Mouse (Mus musculus) intestine, embryonic 15.5 days (tissue): Measurements from ENCODE around the gene Smok3b. TPM values are rescaled to one million over a fixed set of nuclear protein-coding genes. Genes with fewer than 3 reads are reported as not detected.

Experiments
- ATAC-seq: fragments of 200-750 bp; cut with Nextera tagmentation; 2 replicates; pipeline ENCODE4 v1.8.0; 2017; ENCODE audit warnings: moderate TSS enrichment, moderate library complexity
- H3K27ac ChIP-seq: fragments of 300-500 bp; sonication (generic); 2 replicates; pipeline ENCODE4 v1.5.1; 2015; ENCODE audit warnings: mild to moderate bottlenecking, inconsistent platforms
- H3K27me3 ChIP-seq: fragments of 300-500 bp; sonication (generic); replicated peaks from 2 replicates; pipeline ENCODE4 v1.6.1; 2015; ENCODE audit warnings: inconsistent platforms
- H3K36me3 ChIP-seq: fragments of 300-500 bp; sonication (generic); 2 replicates; pipeline ENCODE4 v1.6.1; 2015; ENCODE audit warnings: inconsistent platforms
- H3K4me1 ChIP-seq: fragments of 300-500 bp; sonication (generic); replicated peaks from 2 replicates; pipeline ENCODE4 v1.6.1; 2015; ENCODE audit warnings: inconsistent platforms
- H3K4me2 ChIP-seq: fragments of 300-500 bp; sonication (generic); replicated peaks from 2 replicates; pipeline ENCODE4 v1.6.1; 2015; ENCODE audit warnings: mild to moderate bottlenecking, inconsistent platforms
- H3K4me3 ChIP-seq: fragments of 300-500 bp; sonication (generic); replicated peaks from 2 replicates; pipeline ENCODE4 v1.5.1; 2015; ENCODE audit warnings: inconsistent platforms
- H3K9ac ChIP-seq: fragments of 300-500 bp; sonication (generic); 2 replicates; pipeline ENCODE4 v1.6.1; 2015; ENCODE audit warnings: inconsistent platforms
- H3K9me3 ChIP-seq: fragments of 300-500 bp; sonication (generic); 2 replicates; pipeline ENCODE4 v1.6.1; 2016; ENCODE audit warnings: inconsistent platforms
- WGBS: fragments of 180-500 bp; shearing (Covaris S2); methylation state at CpG from one replicate; pipeline ENCODE4 v1.1.7; 2015; 5-methylcytosine and 5-hydroxymethylcytosine counted together
- polyA plus RNA-seq: library from polyadenylated mRNA; unstranded; fragments of >200 nt; fragmentation: Nextera tagmentation; extraction: Ambion mirVana; gene quantifications from 2 replicates; pipeline ENCODE4 v1.2.1, GENCODE M21; 2015

Smok3b gene
- polyA plus RNA-seq, 1 experiment from 2014 or later = not detected

- Histone ChIP-seq H3K9me3 (no peaks in the 10 kb centered on the region), H3K4me1 (no peaks in the 10 kb centered on the region), H3K36me3 (peaks cover 8% of the 10 kb centered on the region), H3K4me2 (peak overlapping the region; percentile 45; the same call in 1 of the 2 replicates), H3K9ac (no peak overlapping the region), H3K4me3 (no peak overlapping the region), H3K27ac (peak overlapping the region; percentile 70; the same call in 1 of the 2 replicates), H3K27me3 (no peaks in the 10 kb centered on the region)
- peak; percentile 2; the same call in 1 of the 2 replicates for ATAC-seq
- WGBS = 58% methylated on average over 3 of the region's 3 CpGs
Measured at GRCm38 (mm10) chr5:138088366-138088765, 67.1 kb downstream of the Smok3b start.

GRCm38 (mm10) chr5:138089108-138089551 lies 67.9 kb downstream of the Smok3b start:
- peak; percentile 88 for ATAC-seq
- Histone ChIP-seq H3K4me3 (0 out of 2 replicates have a peak overlapping the region, but pooled peaks have one; percentile 2), H3K27ac (peak overlapping the region; percentile 70), H3K36me3 (peaks cover 11% of the 10 kb centered on the region), H3K9ac (no peak overlapping the region), H3K9me3 (no peaks in the 10 kb centered on the region), H3K4me1 (no peaks in the 10 kb centered on the region), H3K4me2 (peak overlapping the region; percentile 45), H3K27me3 (no peaks in the 10 kb centered on the region)
- 56% methylated on average over 6 of the region's 6 CpGs for whole genome bisulfite sequencing

- H3K27ac ChIP-seq = no peak overlapping the region
- no peak overlapping the region for H3K4me2 ChIP-seq
- H3K27me3 ChIP-seq = no peaks in the 10 kb centered on the region
Measured at GRCm38 (mm10) chr5:138090271-138090670, 69.0 kb downstream of the Smok3b start.

GRCm38 (mm10) chr5:138090737-138091136 lies 69.5 kb downstream of the Smok3b start:
- H3K27ac ChIP-seq = no peak overlapping the region
- H3K4me3 ChIP-seq = no peak overlapping the region
- 97% methylated on average over 5 of the region's 5 CpGs for WGBS
- no peak overlapping the region for H3K4me2 ChIP-seq
- peaks cover 17% of the 10 kb centered on the region for H3K36me3 ChIP-seq
- no peak for ATAC-seq
- no peaks in the 10 kb centered on the region for H3K9me3 ChIP-seq
- H3K9ac ChIP-seq = no peak overlapping the region
- H3K4me1 ChIP-seq = no peaks in the 10 kb centered on the region
- no peaks in the 10 kb centered on the region for H3K27me3 ChIP-seq

More at GRCm38 (mm10) chr5:138090271-138090670, 69.0 kb downstream of the Smok3b start:
- Histone ChIP-seq H3K9me3 (no peaks in the 10 kb centered on the region), H3K36me3 (peaks cover 17% of the 10 kb centered on the region), H3K4me3 (no peak overlapping the region), H3K4me1 (no peaks in the 10 kb centered on the region), H3K9ac (no peak overlapping the region)
- WGBS = 69% methylated on average over 3 of the region's 3 CpGs
- ATAC-seq = no peak

GRCm38 (mm10) chr5:138092771-138093170 lies 71.5 kb downstream of the Smok3b start:
- peaks cover 26% of the 10 kb centered on the region for H3K36me3 ChIP-seq

GRCm38 (mm10) chr5:138094474-138094873 lies 73.2 kb downstream of the Smok3b start:
- peaks cover 39% of the 10 kb centered on the region for H3K36me3 ChIP-seq
- no peak overlapping the region for H3K27ac ChIP-seq
- no peaks in the 10 kb centered on the region for H3K27me3 ChIP-seq
- no peak overlapping the region for H3K4me3 ChIP-seq
- no peak overlapping the region for H3K4me2 ChIP-seq
- ATAC-seq = no peak
- no peaks in the 10 kb centered on the region for H3K9me3 ChIP-seq
- no peaks in the 10 kb centered on the region for H3K4me1 ChIP-seq
- WGBS = 95% methylated on average over 6 of the region's 6 CpGs
- H3K9ac ChIP-seq = no peak overlapping the region

More at GRCm38 (mm10) chr5:138092771-138093170, 71.5 kb downstream of the Smok3b start:
- Histone ChIP-seq H3K4me3 (no peak overlapping the region), H3K9ac (no peak overlapping the region), H3K4me2 (no peak overlapping the region), H3K27ac (no peak overlapping the region), H3K27me3 (no peaks in the 10 kb centered on the region), H3K4me1 (no peaks in the 10 kb centered on the region), H3K9me3 (no peaks in the 10 kb centered on the region)
- ATAC-seq = no peak
- 96% methylated on average over 4 of the region's 4 CpGs for WGBS

Other genes starting within 250 kb of the Smok3b start
- gene Ppp1r35, start 242.6 kb upstream of the Smok3b start, polyA plus RNA-seq = 22.3 and 22.7 TPM in 2 replicates
- 8.9 and 9.2 TPM in 2 replicates for gene Mepce, start 233.8 kb upstream of the Smok3b start, polyA plus RNA-seq
- 13.6 and 15.6 TPM in 2 replicates for gene Zcwpw1, start 233.6 kb upstream of the Smok3b start, polyA plus RNA-seq
- gene Pilra, start 185.1 kb upstream of the Smok3b start, polyA plus RNA-seq = 2.5 and 2.9 TPM in 2 replicates
- gene Pilrb1, start 163.3 kb upstream of the Smok3b start, polyA plus RNA-seq = 1.1 and 2.8 TPM in 2 replicates
- 0.74 and 1.2 TPM in 2 replicates for gene Pilrb2, start 149.6 kb upstream of the Smok3b start, polyA plus RNA-seq
- 32.9 and 33.1 TPM in 2 replicates for gene Cyp3a13, start 99.8 kb upstream of the Smok3b start, polyA plus RNA-seq
- gene Gjc3, start 58.3 kb upstream of the Smok3b start, polyA plus RNA-seq = 0.64 and 0.81 TPM in 2 replicates
- 0.14 and 0.25 TPM in 2 replicates for gene Azgp1, start 39.9 kb upstream of the Smok3b start, polyA plus RNA-seq
- gene Smok3a, start 168 bp upstream of the Smok3b start, polyA plus RNA-seq = not detected in 2 replicates
- not detected in 2 replicates for gene Smok3c, start 31.8 kb downstream of the Smok3b start, polyA plus RNA-seq
- gene Zkscan1, start 63.7 kb downstream of the Smok3b start, polyA plus RNA-seq = 13.7 and 15.0 TPM in 2 replicates
- 43.3 and 45.9 TPM in 2 replicates for gene Zscan21, start 95.5 kb downstream of the Smok3b start, polyA plus RNA-seq
- 15.8 and 16.4 TPM in 2 replicates for gene Zfp113, start 134.3 kb downstream of the Smok3b start, polyA plus RNA-seq
- 276 and 300 TPM in 2 replicates for gene Cops6, start 139.6 kb downstream of the Smok3b start, polyA plus RNA-seq
- 19.8 and 20.6 TPM in 2 replicates for gene Ap4m1, start 150.6 kb downstream of the Smok3b start, polyA plus RNA-seq
- 153 and 165 TPM in 2 replicates for gene Mcm7, start 151.0 kb downstream of the Smok3b start, polyA plus RNA-seq
- gene Taf6, start 166.0 kb downstream of the Smok3b start, polyA plus RNA-seq = 67.8 and 70.0 TPM in 2 replicates
- gene Cnpy4, start 166.1 kb downstream of the Smok3b start, polyA plus RNA-seq = 37.0 and 38.8 TPM in 2 replicates
- gene Mblac1, start 172.9 kb downstream of the Smok3b start, polyA plus RNA-seq = 7.5 TPM in 2 replicates
- gene Nxpe5, start 204.5 kb downstream of the Smok3b start, polyA plus RNA-seq = not detected in 2 replicates
- gene Lamtor4, start 234.1 kb downstream of the Smok3b start, polyA plus RNA-seq = 80.6 and 90.1 TPM in 2 replicates
- 4.8 and 5.1 TPM in 2 replicates for gene BC037034, start 242.6 kb downstream of the Smok3b start, polyA plus RNA-seq